Comparison of ENCODE assay signal across 17 mouse cellular contexts in genomic region chr17:78306434-78306833, GRCm38 (mm10).
"Had no signal": no experiment of that assay in that cellular context is flagged by ENCODE, and none has a peak within 500 bp of the region (broad histone marks: within the 10 kb centered on the region; RNA-seq: fewer than 3 reads in every experiment).

No protein-coding gene starts in this region.

- ATAC-seq: liver, embryonic 12.5 days; midbrain, embryonic 16.5 days had no signal

- H3K9ac ChIP-seq: liver, embryonic 12.5 days; liver, embryonic 14.5 days; lung, embryonic 14.5 days; midbrain, embryonic 12.5 days; neural tube, embryonic 12.5 days had no signal

- H3K4me1 ChIP-seq: midbrain, embryonic 10.5 days; midbrain, embryonic 12.5 days; neural tube, embryonic 12.5 days had no signal

- H3K36me3 ChIP-seq: liver, embryonic 12.5 days had no signal

- H3K4me2 ChIP-seq: liver, embryonic 12.5 days; lung, embryonic 14.5 days; midbrain, embryonic 12.5 days; neural tube, embryonic 12.5 days had no signal

- H3K4me3 ChIP-seq: liver, embryonic 12.5 days; midbrain, embryonic 10.5 days; midbrain, embryonic 12.5 days; neural tube, embryonic 12.5 days had no signal

- H3K9me3 ChIP-seq: liver, embryonic 12.5 days; midbrain, embryonic 10.5 days; midbrain, embryonic 12.5 days; neural tube, embryonic 12.5 days had no signal

- DNase-seq: lung, adult 18-20 months; lung, embryonic 14.5 days; lung, postnatal 10 days; lung, postnatal 4 days; midbrain, embryonic 14.5 days; retina, postnatal 1 day; right cerebral cortex, adult 18-20 months; right cerebral cortex, postnatal 25 days; thymus, adult 18-20 months; thymus, postnatal 14 days; thymus, postnatal 36 days had no signal

- H3K27me3 ChIP-seq: liver, embryonic 12.5 days; midbrain, embryonic 12.5 days; neural tube, embryonic 12.5 days had no signal

- H3K27ac ChIP-seq: liver, embryonic 12.5 days; liver, embryonic 14.5 days; midbrain, embryonic 10.5 days; midbrain, embryonic 12.5 days; neural tube, embryonic 12.5 days had no signal
